Mouse (Mus musculus) E14TG2a.4 (cell line): ENCODE results near the gene Slc5a10.

Experiments used
- CTCF ChIP-seq: conservative IDR thresholded peaks from 2 replicates; pipeline ENCODE4 v1.5.1; 2014; ENCODE audit warnings: low read length
- NANOG ChIP-seq: IDR thresholded peaks from 2 replicates; pipeline ENCODE4 v1.6.1; 2014; ENCODE audit warnings: borderline replicate concordance, low read length, mixed read lengths
- POU5F1 ChIP-seq: IDR thresholded peaks from 2 replicates; pipeline ENCODE4 v1.6.1; 2014; ENCODE audit warnings: low read length, borderline replicate concordance

DNA sequence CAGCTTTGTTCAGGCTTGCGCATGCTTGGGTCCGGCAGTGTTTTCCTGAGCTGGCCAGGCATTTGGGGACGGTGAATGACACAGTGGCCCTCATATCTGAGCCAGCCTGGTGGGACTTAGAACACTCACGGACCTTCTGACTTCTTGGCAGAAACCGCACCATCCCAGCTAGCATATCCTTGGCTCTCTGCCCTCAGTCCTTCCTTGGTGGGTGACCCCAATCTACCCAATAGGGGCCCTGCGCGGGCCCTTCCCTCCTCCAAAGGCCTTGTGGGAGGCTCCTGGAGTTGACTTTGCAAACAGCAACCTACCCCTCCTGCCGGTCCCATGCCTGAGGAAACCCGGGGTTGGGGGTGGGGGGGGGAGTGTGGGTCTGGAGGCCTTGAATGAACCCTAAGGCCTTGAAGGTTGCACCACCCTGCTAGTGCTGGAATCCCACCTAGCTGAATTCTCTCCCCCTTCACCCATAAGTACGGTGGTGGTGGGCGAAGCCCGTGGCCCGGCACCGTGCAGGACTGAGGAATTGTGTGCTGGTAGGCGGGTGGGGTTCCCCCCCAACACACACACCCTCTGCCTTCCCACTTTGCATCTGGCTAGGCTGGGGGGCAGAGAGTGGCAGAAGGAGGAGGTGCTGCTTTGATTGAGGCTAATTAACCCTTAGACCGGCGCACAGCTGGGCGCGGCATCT, 46.3 kb downstream of the Slc5a10 start:
- TF ChIP-seq CTCF, result no peak
- TF ChIP-seq NANOG, result no peak
- no peak for TF ChIP-seq POU5F1
